ENCODE assay signal across 22 mouse cellular contexts in genomic region chr16:21320284-21320683, GRCm38 (mm10).
DNase-seq lines count a peak whose midpoint lies in the region; ATAC-seq and TF ChIP-seq lines count a peak whose summit lies in the region.
"Had no signal": no experiment of that assay in that cellular context is flagged by ENCODE, and none has a peak within 500 bp of the region (broad histone marks: within the 10 kb centered on the region; RNA-seq: fewer than 3 reads in every experiment).

No protein-coding gene starts in this region.

- no peak for TF ChIP-seq POLR2A in MEL (IDR thresholded peaks at IDR 0.05; ENCODE audit: control insufficient read depth in 1 of 2, insufficient read depth in 1 of 2, low read depth in 1 of 2, low read length in 2 of 2, poor library complexity in 1 of 2)

- H3K4me2 ChIP-seq in embryonic facial prominence, embryonic 15.5 days (replicated peaks), result no peak overlapping the region
- H3K4me2 ChIP-seq: heart, embryonic 13.5 days; hindbrain, embryonic 14.5 days had no signal

- TF ChIP-seq EP300 in MEL (IDR thresholded peaks at IDR 0.05; ENCODE audit: low read depth in 1 of 2, low read length in 2 of 2), result peak; percentile 28 to 55; a peak in 2 of 4 replicates

- no peak for TF ChIP-seq CTCF in MEL (IDR thresholded peaks at IDR 0.05 in 2 of 3, conservative IDR thresholded peaks at IDR 0.05 in 1 of 3; ENCODE audit: control insufficient read depth in 1 of 3, insufficient read depth in 1 of 3, low read depth in 2 of 3, low read length in 3 of 3, poor library complexity in 1 of 3, severe bottlenecking in 1 of 3)

- H3K79me2 ChIP-seq in MEL (ENCODE audit: control insufficient read depth, insufficient read depth, low read length, poor library complexity), result no peaks in the 10 kb centered on the region

- TF ChIP-seq RAD21 in MEL (IDR thresholded peaks at IDR 0.05; ENCODE audit: low read depth, low read length), result no peak

- WGBS in heart, embryonic 10.5 days, result 67% methylated on average over 2 of the region's 2 CpGs
- 75% methylated on average over 2 of the region's 2 CpGs for WGBS in embryonic facial prominence, embryonic 15.5 days

- peaks cover 80% of the 10 kb centered on the region for H3K4me1 ChIP-seq in heart, embryonic 10.5 days
- H3K4me1 ChIP-seq in MEL (ENCODE audit: control insufficient read depth in 1 of 2, insufficient read depth in 2 of 2, low read length in 2 of 2), result peaks cover 12 to 31% of the 10 kb centered on the region in 2 experiments
- peaks cover 68% of the 10 kb centered on the region for H3K4me1 ChIP-seq in embryonic facial prominence, embryonic 15.5 days

- no peak for ATAC-seq in embryonic facial prominence, embryonic 15.5 days (ENCODE audit: insufficient number of reproducible peaks, low FRiP score, low TSS enrichment, low read depth)
- ATAC-seq: forebrain, embryonic 14.5 days; hindbrain, postnatal 0 days; inflammation-experienced regulatory T-cells, adult 6 months; intestine, embryonic 16.5 days; Patski had no signal

- no peak overlapping the region for H3K4me3 ChIP-seq in heart, embryonic 10.5 days
- no peak overlapping the region for H3K4me3 ChIP-seq in MEL (ENCODE audit: control insufficient read depth in 1 of 2, insufficient read depth in 1 of 2, low read depth in 2 of 2, low read length in 2 of 2)
- no peak overlapping the region for H3K4me3 ChIP-seq in embryonic facial prominence, embryonic 15.5 days (replicated peaks)
- H3K4me3 ChIP-seq: heart, embryonic 13.5 days had no signal

- H3K27ac ChIP-seq in heart, embryonic 10.5 days, result peak overlapping the region; percentile 13; the same call in 1 of the 2 replicates
- H3K27ac ChIP-seq in MEL (ENCODE audit: control insufficient read depth, low read depth, low read length), result 0 out of 2 replicates have a peak overlapping the region, but pooled peaks have one; percentile 21
- peak overlapping the region; percentile 93; the same call in 1 of the 2 replicates for H3K27ac ChIP-seq in embryonic facial prominence, embryonic 15.5 days (replicated peaks)
- H3K27ac ChIP-seq: hindbrain, embryonic 14.5 days; hindbrain, postnatal 0 days had no signal

- no peak for DNase-seq in heart, embryonic 10.5 days (ENCODE audit: low spot score)
- no peak for DNase-seq in heart, adult 11 months
- peak; percentile 61 for DNase-seq in MEL (ENCODE audit: low read depth, low spot score)
- DNase-seq in spleen, postnatal 14 days (ENCODE audit: low spot score in 2 of 2), result no peak
- no peak for DNase-seq in kidney, adult 11 months
- DNase-seq: adrenal gland, postnatal 10 days; adrenal gland, postnatal 36 days; cerebellum, adult 18-20 months; cerebellum, adult 9-10 months; cerebellum, postnatal 14 days; gastrocnemius, postnatal 10 days; heart, adult 18-20 months; heart, postnatal 14 days; heart, postnatal 4 days had no signal

- no peaks in the 10 kb centered on the region for H3K9me3 ChIP-seq in heart, embryonic 10.5 days
- no peaks in the 10 kb centered on the region for H3K9me3 ChIP-seq in MEL (replicated peaks; ENCODE audit: insufficient read depth, low read length)
- no peaks in the 10 kb centered on the region for H3K9me3 ChIP-seq in embryonic facial prominence, embryonic 15.5 days (replicated peaks)
- H3K9me3 ChIP-seq: heart, embryonic 13.5 days had no signal

- H3K9ac ChIP-seq in MEL (ENCODE audit: control insufficient read depth, low read depth, low read length, poor library complexity, severe bottlenecking), result no peak overlapping the region
- no peak overlapping the region for H3K9ac ChIP-seq in embryonic facial prominence, embryonic 15.5 days
- H3K9ac ChIP-seq: heart, embryonic 13.5 days; hindbrain, embryonic 14.5 days had no signal

- H3K36me3 ChIP-seq in heart, embryonic 10.5 days, result no peaks in the 10 kb centered on the region
- H3K36me3 ChIP-seq in MEL (ENCODE audit: control insufficient read depth in 1 of 2, insufficient read depth in 2 of 2, low read length in 2 of 2), result peaks cover 0 to 23% of the 10 kb centered on the region in 2 experiments; a peak in 2 of 4 replicates
- H3K36me3 ChIP-seq in embryonic facial prominence, embryonic 15.5 days, result no peaks in the 10 kb centered on the region
- H3K36me3 ChIP-seq: heart, embryonic 13.5 days had no signal

- no peaks in the 10 kb centered on the region for H3K27me3 ChIP-seq in heart, embryonic 10.5 days (ENCODE audit: insufficient read depth, poor library complexity, severe bottlenecking)
- no peaks in the 10 kb centered on the region for H3K27me3 ChIP-seq in MEL (ENCODE audit: control insufficient read depth in 1 of 2, insufficient read depth in 2 of 2, low read length in 2 of 2)
- no peaks in the 10 kb centered on the region for H3K27me3 ChIP-seq in embryonic facial prominence, embryonic 15.5 days
- H3K27me3 ChIP-seq: heart, embryonic 13.5 days; Patski had no signal

TF ChIP-seq in MEL, 35 proteins besides CTCF, POLR2A, EP300 and RAD21:
- peak; percentile 75 for TF ChIP-seq GATA1 (IDR thresholded peaks at IDR 0.05; ENCODE audit: low read depth, low read length)
- 0 out of 2 replicates have a peak, but pooled peaks have one; percentile 20 for TF ChIP-seq HCFC1 (IDR thresholded peaks at IDR 0.05; ENCODE audit: low read depth, low read length)
- TF ChIP-seq TAL1 (IDR thresholded peaks at IDR 0.05; ENCODE audit: low read length), result no peak
- 0 out of 2 replicates have a peak, but pooled peaks have one; percentile 23 for TF ChIP-seq MYC (IDR thresholded peaks at IDR 0.05; ENCODE audit: low read depth, low read length)

Comparison
In these comparisons a context has a peak if more than half of its experiments do, and no peak if none do; other contexts are left out.
1. H3K27ac ChIP-seq: peak in every context shown above with its lines; median percentile 93 in embryonic facial prominence, embryonic 15.5 days; 21 in MEL; 13 in heart, embryonic 10.5 days.